Mouse (Mus musculus) hematopoietic multipotent progenitor cell, adult 10-12 weeks (in vitro differentiated cells): ENCODE results near the gene Tspear. TPM values are rescaled to one million over a fixed set of nuclear protein-coding genes. Genes with fewer than 3 reads are reported as not detected.

Experiments used
- polyA plus RNA-seq: library from polyadenylated mRNA; stranded (reverse); fragments of >175 nt; gene quantifications from 2 replicates; pipeline ENCODE4 v1.2.3, GENCODE M21; 2012; ENCODE audit warnings: low replicate concordance

Gene Tspear
- 0.80 and 1.4 TPM in 2 replicates for polyA plus RNA-seq

DNA sequence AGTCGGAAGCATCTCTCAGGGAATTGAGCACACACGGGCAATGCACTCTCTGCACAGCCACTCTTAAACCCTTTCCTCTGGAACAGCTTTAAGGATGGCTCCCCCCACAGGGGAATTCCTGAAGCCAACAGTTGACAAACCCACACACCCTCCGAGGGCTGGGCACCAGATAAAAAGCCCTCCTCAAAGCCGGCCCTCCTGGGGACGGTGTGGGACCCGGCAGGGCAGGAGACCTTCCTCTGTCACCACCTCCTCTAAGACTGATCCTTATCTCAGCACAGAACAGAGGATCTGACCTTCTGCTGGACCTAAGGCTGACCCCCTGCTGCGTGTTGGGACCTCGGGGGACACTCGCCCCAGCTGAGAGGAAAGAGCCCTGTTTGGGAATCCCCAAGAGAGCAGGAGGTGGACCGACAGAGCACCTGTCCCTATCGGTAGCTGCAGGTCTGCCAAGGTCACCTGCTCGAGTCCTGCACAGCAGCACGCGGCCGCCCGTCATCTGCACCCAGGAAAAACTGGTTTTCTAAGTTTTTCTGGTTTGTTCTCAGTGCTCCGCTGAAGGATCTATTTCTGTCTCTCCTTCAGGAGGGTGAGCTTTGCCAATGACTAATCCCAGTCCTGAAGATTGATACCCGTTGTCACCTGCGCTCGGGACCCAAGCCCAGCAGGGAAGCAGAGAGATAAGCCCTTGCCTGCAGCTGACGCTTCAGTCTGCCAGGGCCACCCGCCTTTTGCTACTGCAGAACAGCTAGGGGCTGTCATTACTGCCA is at the start of gene Tspear:
Gene Tspear, plus strand, starts transcription at position 675 of the 770 bp plus-strand sequence.

DNA sequence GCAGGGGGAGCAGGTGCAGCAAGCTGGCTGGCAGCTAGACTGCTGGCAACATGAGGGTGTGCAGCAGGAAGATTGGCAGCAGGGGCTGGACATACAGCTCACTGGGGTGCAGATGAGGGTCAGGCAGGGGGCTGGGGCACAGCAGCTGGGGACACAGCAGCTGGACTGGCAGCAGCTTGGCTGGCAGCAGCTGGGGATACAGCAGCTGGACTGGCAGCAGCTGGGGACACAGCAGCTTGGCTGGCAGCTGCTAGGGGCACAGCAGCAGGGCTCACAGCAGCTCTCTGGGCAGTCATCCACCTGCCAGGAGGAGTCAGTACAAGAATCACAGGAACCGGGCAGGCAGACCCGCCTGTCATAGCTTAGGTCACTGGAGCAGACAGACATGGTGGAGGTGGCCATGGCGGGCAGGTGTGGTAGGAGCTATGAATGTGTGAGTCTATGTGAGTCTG is 4.0 kb downstream of the Tspear start, which contains the start of gene Gm19402:
Gene Gm19402, minus strand, starts transcription at position 402 of the 452 bp plus-strand sequence.

DNA sequence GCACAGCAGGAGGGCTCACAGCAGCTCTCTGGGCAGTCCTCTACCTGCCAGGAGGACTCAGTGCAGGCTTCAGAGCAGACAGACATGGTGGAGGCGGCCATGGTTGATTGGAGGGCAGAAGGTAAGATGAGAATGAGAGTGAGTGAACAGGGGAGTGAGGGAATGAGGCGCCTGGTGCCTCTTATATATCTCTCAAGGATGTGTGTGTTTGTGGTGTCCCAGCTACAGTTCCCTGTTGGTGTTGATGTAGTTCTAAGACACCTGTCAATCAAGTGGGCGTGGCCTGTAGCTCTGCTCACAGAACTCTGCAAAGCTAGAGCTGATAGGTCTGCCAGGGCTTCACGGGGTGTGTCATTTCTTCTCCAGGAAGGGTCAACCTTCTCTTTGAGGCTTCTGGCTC is 10.8 kb downstream of the Tspear start, which contains the start of gene Gm9508:
Gene Gm9508, minus strand, starts transcription at position 101 of the 400 bp plus-strand sequence.

DNA sequence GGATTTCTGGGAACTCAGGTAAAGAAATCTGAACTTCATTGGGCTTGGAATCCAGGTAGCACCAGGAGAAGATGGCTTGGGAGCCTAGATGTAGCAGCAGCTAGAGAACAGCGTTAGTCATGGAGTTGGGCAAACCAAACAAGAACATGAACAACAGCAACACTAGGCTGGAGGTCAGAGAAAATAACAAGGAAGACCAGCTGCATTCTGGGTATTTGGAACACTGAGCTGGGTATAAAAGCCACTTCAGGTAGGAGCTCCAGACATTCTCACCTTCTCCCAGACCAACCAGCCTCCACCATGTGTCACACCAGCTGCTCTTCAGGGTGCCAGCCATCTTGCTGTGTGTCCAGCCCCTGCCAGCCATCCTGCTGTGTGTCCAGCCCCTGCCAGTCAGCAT is 20.0 kb downstream of the Tspear start, which contains the start of gene Gm10272:
Gene Gm10272, plus strand, starts transcription at position 301 of the 400 bp plus-strand sequence.

DNA sequence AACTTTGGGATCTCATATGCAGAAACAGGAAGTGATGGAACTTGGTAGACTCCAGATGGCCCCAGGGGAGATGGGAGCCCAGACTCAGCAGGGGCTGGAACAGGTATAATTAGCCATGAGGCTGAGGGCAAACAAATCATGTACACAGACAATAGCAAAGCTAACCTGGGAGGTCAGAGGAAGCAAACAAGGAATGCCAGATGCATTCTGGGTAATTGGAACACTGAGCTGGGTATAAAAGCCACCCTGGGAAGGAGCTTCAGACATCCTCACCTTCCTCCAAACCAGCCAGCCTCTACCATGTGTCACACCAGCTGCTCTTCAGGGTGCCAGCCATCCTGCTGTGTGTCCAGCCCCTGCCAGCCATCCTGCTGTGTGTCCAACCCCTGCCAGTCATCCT is 24.8 kb downstream of the Tspear start, which contains the start of gene Gm10024:
Gene Gm10024, plus strand, starts transcription at position 301 of the 400 bp plus-strand sequence.

DNA sequence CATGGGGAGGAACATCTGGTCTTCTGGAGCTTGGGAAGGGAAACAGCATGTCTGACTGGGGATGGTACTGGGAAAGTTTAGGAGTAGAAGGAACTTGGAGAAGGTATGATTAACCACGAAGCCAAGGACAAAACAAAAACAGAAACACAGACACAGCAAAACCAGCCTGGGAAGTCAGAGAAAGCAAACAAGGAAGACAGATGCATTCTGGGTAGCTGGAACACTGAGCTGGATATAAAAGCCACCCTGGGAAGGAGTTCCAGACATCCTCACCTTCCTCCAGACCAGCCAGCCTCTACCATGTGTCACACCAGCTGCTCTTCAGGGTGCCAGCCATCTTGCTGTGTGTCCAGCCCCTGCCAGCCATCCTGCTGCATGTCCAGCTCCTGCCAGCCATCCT is 29.1 kb downstream of the Tspear start, which contains the start of gene Gm10142:
Gene Gm10142, plus strand, starts transcription at position 301 of the 400 bp plus-strand sequence.

DNA sequence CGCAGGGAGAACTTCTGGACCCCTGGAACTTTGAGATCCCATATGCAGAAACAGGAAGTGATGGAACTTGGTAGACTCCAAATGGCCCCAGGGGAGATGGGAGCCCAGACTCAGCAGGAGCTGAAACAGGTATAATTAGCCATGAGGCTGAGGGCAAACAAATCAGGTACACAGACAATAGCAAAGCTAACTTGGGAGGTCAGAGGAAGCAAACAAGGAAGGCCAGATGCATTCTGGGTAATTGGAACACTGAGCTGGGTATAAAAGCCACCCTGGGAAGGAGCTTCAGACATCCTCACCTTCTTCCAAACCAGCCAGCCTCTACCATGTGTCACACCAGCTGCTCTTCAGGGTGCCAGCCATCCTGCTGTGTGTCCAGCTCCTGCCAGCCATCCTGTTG is 33.9 kb downstream of the Tspear start, which contains the start of gene Krtap12-1:
Gene Krtap12-1, plus strand, starts transcription at position 301 of the 400 bp plus-strand sequence.

DNA sequence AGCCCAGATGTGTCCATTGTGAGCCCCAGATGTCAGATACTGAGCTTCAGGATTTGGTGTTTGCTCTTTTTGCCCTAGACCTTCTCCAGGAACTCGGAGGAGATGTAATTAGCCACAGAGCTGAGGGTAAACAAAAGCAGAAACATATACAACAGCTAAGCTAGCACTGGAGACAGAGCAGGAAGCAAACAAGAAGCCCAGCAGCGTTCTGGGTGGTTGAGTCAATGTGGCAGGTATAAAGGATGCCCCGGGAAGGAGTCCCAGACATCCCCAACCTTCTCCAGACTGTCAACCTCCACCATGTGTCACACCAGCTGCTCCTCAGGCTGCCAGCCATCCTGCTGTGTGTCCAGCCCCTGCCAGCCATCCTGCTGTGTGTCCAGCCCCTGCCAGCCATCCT is 39.8 kb downstream of the Tspear start, which contains the start of gene Gm10100:
Gene Gm10100, plus strand, starts transcription at position 301 of the 400 bp plus-strand sequence.

DNA sequence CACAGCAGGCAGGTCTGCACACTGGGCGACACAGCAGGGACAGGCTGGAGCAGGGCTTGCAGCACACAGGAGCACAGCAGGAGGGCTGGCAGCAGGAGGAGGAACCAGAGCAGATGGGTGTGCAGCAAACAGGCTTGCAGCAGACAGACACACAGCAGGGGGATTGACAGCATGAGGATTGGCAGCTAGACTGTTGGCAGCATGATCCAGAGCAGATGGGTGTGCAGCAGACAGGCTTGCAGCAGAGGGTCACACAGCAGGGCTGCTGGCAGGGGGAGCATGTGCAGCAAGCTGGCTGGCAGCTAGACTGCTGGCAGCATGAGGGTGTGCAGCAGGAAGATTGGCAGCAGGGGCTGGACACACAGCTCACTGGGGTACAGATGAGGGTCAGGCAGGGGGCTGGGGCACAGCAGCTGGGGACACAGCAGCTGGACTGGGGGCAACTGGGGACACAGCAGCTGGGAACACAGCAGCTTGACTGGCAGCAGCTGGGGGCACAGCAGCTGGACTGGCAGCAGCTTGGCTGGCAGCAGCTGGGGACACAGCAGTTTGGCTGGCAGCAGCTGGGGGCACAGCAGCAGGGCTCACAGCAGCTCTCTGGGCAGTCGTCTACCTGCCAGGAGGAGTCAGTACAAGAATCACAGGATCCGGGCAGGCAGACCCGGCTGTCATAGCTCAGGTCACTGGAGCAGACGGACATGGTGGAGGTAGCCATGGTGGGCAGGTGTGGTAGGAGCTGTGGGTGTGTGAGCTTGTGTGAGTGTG is 55.7 kb downstream of the Tspear start, which contains the start of gene Gm18596:
Gene Gm18596, minus strand, starts transcription at position 715 of the 765 bp plus-strand sequence.

DNA sequence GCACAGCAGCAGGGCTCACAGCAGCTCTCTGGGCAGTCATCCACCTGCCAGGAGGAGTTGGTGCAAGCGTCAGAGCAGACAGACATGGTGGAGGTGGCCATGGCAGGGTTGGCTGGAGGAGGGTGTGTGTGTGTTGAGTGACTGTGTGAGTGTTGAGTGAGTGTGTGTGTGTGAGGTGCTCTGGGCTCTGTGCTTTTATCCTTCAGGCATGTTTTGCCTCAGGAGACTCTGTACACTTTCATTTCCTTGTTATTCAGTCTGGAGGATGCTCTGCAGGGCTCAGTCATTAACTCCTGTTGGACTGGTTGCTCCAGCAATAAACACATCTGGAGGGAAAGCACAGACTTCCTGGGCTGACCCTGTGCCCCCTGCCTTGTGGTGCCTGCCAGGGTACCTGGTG is 64.9 kb downstream of the Tspear start, which contains the start of gene Gm9736:
Gene Gm9736, minus strand, starts transcription at position 101 of the 400 bp plus-strand sequence.

DNA sequence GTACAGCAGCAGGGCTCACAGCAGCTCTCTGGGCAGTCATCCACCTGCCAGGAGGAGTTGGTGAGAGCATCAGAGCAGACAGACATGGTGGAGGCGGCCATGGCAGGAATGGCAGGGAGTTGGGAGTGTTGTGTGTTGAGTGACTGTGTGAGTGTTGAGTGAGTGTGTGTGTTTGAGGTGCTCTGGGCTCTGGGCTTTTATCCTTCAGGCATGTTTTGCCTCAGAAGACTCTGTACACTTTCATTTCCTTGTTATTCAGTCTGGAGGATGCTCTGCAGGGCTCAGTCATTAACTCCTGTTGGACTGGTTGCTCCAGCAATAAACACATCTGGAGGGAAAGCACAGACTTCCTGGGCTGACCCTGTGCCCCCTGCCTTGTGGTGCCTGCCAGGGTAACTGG is 73.2 kb downstream of the Tspear start, which contains the start of gene Gm3233:
Gene Gm3233, minus strand, starts transcription at position 101 of the 400 bp plus-strand sequence.

DNA sequence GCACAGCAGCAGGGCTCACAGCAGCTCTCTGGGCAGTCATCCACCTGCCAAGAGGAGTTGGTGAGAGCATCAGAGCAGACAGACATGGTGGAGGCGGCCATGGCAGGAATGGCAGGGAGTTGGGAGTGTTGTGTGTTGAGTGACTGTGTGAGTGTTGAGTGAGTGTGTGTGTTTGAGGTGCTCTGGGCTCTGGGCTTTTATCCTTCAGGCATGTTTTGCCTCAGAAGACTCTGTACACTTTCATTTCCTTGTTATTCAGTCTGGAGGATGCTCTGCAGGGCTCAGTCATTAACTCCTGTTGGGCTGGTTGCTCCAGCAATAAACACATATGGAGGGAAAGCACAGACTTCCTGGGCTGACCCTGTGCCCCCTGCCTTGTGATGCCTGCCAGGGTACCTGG is 84.9 kb downstream of the Tspear start, which contains the start of gene Gm3238:
Gene Gm3238, minus strand, starts transcription at position 101 of the 400 bp plus-strand sequence.

DNA sequence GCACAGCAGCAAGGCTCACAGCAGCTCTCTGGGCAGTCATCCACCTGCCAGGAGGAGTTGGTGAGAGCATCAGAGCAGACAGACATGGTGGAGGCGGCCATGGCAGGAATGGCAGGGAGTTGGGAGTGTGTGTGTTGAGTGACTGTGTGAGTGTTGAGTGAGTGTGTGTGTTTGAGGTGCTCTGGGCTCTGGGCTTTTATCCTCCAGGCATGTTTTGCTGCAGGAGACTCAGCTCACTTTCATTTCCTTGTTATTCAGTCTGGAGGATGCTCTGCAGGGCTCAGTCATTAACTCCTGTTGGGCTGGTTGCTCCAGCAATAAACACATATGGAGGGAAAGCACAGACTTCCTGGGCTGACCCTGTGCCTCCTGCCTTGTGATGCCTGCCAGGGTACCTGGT is 90.5 kb downstream of the Tspear start, which contains the start of gene Gm7138:
Gene Gm7138, minus strand, starts transcription at position 101 of the 400 bp plus-strand sequence.

DNA sequence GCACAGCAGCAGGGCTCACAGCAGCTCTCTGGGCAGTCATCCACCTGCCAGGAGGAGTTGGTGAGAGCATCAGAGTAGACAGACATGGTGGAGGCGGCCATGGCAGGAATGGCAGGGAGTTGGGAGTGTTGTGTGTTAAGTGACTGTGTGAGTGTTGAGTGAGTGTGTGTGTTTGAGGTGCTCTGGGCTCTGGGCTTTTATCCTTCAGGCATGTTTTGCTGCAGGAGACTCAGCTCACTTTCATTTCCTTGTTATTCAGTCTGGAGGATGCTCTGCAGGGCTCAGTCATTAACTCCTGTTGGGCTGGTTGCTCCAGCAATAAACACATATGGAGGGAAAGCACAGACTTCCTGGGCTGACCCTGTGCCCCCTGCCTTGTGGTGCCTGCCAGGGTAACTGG is 96.1 kb downstream of the Tspear start, which contains the start of gene Gm3250:
Gene Gm3250, minus strand, starts transcription at position 101 of the 400 bp plus-strand sequence.

DNA sequence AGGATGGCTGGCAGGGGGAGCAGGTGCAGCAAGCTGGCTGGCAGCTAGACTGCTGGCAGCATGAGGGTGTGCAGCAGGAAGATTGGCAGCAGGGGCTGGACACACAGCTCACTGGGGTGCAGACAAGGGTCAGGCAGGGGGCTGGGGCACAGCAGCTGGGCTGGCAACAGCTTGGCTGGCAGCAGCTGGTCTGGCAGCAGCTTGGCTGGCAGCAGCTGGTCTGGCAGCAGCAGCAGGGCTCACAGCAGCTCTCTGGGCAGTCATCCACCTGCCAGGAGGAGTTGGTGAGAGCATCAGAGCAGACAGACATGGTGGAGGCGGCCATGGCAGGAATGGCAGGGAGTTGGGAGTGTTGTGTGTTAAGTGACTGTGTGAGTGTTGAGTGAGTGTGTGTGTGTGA is 101.5 kb downstream of the Tspear start, which contains the start of gene Gm7137:
Gene Gm7137, minus strand, starts transcription at position 325 of the 400 bp plus-strand sequence.

DNA sequence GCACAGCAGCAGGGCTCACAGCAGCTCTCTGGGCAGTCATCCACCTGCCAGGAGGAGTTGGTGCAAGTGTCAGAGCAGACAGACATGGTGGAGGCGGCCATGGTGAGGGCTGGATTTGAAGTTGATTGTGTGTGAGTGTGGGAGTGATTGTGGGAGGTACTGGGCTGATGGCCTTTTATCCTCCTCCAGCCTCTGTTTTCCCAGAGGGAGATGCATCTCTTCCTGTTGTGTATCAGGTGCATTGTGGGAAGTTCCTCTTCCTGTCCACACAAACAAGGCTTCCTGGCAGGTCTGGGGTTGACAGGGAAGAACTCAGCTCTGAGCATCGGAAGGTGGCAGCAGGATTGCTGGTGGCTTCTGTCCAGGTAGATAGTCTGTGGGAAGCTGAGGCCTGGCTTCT is 108.6 kb downstream of the Tspear start, which contains the start of gene Gm9639:
Gene Gm9639, minus strand, starts transcription at position 101 of the 400 bp plus-strand sequence.

DNA sequence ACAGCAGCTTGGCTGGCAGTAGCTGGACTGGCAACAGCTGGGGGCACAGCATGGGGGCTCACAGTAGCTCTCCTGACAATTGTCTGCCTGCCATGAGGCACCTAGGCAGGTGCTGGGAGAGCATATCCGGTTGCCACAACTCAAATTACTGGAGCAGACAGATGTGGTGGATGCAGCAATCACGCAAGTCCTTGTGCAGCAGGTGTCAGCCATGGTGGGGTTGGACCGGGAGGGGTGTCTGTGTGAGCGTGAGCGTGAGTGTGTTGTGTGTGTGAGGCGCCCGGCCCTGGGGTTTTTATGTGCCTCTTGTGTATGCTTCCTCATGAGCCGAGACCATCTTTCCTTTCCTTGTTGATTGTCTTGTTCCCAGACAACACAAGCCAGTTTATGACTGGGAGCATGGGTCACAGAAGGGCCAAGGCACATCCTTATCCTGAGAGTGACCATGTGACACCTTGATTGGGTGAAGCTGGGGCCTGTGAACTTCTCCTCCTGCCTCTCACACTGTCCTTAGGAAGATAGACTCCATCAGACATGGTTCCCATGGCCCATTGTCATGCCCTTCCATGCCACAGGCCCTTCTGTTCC is 112.6 kb downstream of the Tspear start, which contains the start of gene Gm19668:
Gene Gm19668, minus strand, starts transcription at position 213 of the 588 bp plus-strand sequence.

DNA sequence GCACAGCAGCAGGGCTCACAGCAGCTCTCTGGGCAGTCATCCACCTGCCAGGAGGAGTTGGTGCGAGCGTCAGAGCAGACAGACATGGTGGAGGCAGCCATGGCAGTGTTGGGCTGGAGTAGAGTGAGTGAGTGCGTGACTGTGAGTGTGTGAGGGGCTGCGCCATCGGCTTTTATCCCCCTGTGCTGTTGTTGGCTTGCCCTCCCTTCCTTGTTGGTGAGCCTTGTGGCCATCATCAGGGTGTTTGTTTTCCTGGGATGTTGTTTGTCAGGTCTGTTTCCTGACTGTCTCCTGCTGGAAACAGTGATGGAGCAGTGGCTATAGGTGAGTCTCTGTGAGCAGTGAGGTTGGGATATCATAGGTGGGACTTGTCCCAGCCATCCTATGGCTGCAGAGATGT is 125.4 kb downstream of the Tspear start, which contains the start of gene Gm9507:
Gene Gm9507, minus strand, starts transcription at position 101 of the 400 bp plus-strand sequence.

DNA sequence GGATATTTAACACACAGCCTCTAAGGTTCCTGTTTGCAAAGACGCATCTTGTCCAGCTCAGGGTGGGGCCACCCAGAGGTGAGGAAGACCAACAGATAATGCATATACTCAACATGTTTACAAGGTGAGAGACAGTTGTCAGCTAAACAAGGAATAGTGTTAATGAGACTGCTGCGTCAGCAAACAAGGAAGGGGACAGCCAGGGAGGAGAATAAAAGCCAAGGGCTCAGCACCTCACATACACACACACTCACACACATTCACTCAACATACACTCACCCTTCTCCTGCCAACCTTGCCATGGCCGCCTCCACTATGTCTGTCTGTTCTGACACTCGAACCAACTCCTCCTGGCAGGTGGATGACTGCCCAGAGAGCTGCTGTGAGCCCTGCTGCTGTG is 128.0 kb downstream of the Tspear start, which contains the start of gene Gm2696:
Gene Gm2696, plus strand, starts transcription at position 301 of the 400 bp plus-strand sequence.

DNA sequence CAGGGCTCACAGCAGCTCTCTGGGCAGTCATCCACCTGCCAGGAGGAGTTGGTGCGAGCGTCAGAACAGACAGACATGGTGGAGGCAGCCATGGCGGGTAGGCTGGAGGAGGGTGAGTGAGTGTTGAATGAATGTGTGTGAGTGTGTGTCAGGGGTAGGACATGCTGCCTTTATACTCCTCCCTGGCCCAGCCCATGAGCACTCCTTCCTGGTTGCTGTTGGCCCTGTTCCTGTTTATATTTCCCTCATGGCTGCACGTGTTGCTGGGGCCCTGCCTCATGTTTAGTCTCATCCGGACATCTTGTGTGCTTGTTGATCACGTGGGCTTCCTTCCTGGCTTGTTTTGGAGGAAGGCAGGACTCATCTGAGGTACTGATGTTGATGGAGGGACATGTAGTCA is 140.6 kb downstream of the Tspear start, which contains the start of gene Krtap10-4:
Gene Krtap10-4, minus strand, starts transcription at position 145 of the 400 bp plus-strand sequence.

DNA sequence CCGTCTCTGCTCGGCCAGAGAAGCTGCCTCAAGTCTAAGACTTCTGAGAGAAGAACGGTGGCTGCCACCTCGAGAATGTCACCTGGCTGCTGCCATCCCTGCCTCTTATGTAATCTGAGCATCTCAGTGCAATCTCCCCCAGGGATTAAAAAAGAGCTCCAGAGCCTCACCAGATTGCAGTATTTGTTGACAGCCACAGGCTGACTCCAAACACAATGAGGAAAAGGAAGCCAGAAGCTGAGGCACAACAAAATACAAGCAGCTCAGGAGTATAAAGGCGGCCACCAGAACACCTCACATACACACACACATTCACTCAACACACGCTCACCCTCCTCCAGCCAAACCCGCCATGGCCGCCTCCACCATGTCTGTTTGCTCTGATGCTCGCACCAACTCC is 149.3 kb downstream of the Tspear start, which contains the start of gene Krtap10-10:
Gene Krtap10-10, plus strand, starts transcription at position 301 of the 400 bp plus-strand sequence.

